Mouse (Mus musculus) liver, adult 2 months (tissue): ENCODE results near the gene Dyx1c1. TPM values are rescaled to one million over a fixed set of nuclear protein-coding genes. Genes with fewer than 3 reads are reported as not detected.

Source experiments
- DNase-seq: peaks from one replicate; pipeline ENCODE4 v3.0.0-alpha.2; 2011; ENCODE audit warnings: low read depth, low spot score; ENCODE audit errors: extremely low read depth
- H3K27ac ChIP-seq: fragments of 200-500 bp; replicated peaks from 2 replicates; pipeline ENCODE4 v1.5.1; 2012; ENCODE audit warnings: low read depth, mild to moderate bottlenecking, control low read depth, inconsistent platforms, low read length; ENCODE audit not compliant: insufficient read depth
- H3K27me3 ChIP-seq: fragments of 200-500 bp; 2 replicates; pipeline ENCODE4 v1.6.1; 2012; ENCODE audit warnings: mild to moderate bottlenecking, moderate library complexity, low read length, inconsistent platforms; ENCODE audit not compliant: control insufficient read depth, insufficient read depth
- H3K36me3 ChIP-seq: fragments of 200-500 bp; 2 replicates; pipeline ENCODE4 v1.6.1; 2012; ENCODE audit warnings: low read length, inconsistent platforms; ENCODE audit not compliant: control insufficient read depth, insufficient read depth
- H3K4me1 ChIP-seq: fragments of 200-500 bp; 2 replicates; pipeline ENCODE4 v1.6.1; 2011; ENCODE audit warnings: low read length; ENCODE audit not compliant: control insufficient read depth, insufficient read depth
- H3K4me3 ChIP-seq: fragments of 200-500 bp; 2 replicates; pipeline ENCODE4 v1.5.1; 2011; ENCODE audit warnings: low read depth, mild to moderate bottlenecking, control low read depth, low read length, moderate library complexity; ENCODE audit not compliant: insufficient read depth
- H3K79me2 ChIP-seq: fragments of 200-500 bp; 2 replicates; pipeline ENCODE4 v1.6.1; 2012; ENCODE audit warnings: inconsistent platforms, mild to moderate bottlenecking, low read length, moderate library complexity; ENCODE audit not compliant: control insufficient read depth, insufficient read depth
- H3K9ac ChIP-seq: fragments of 200-500 bp; 2 replicates; pipeline ENCODE4 v1.6.1; 2012; ENCODE audit warnings: low read depth, mild to moderate bottlenecking, control low read depth, inconsistent platforms, low read length
- CTCF ChIP-seq: fragments of 200-500 bp; IDR thresholded peaks from 2 replicates; pipeline ENCODE4 v1.5.1; 2011; ENCODE audit warnings: low read depth, low read length, control low read depth
- POLR2A ChIP-seq: fragments of 200-500 bp; IDR thresholded peaks from 2 replicates; pipeline ENCODE4 v1.6.1; 2011; ENCODE audit warnings: low read length, control low read depth; ENCODE audit not compliant: insufficient read depth; ENCODE audit errors: extremely low read depth
- WGBS: fragments of 180-500 bp; shearing (Covaris S2); methylation state at CpG from one replicate; pipeline ENCODE4 v1.1.7; 2018; 5-methylcytosine and 5-hydroxymethylcytosine counted together
- polyA plus RNA-seq: library from polyadenylated mRNA; depleted of rRNA; stranded (reverse); fragments of >200 nt; gene quantifications from 2 replicates; pipeline ENCODE4 v1.2.3, GENCODE M21; 2012
- total RNA-seq: library from RNA; depleted of rRNA; stranded (reverse); fragments of >200 nt; gene quantifications from 2 replicates; pipeline ENCODE4 v1.2.3, GENCODE M21; 2014

Dyx1c1 gene
- total and polyA plus RNA-seq, 2 experiments: 0.09 to 0.24 TPM

DNA sequence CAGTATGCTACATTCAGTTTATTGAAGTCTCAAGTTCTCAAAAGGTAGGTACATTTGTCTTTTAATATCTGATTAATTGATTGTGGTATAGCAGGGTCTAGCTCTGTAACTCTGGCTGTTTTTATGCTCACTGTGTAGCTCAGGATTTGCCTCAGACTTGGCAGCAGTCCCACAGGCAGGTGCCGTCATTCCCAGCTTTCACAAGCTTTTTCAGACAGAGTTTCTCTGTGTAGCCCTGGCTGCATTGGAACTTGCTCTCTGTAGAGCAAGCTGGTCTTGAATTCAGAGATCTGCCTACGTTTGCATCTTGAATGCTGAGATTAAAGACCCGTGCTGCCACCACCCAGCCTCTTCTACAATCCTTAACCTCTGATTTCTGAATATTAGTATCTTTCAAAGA lies 43.6 kb downstream of the Dyx1c1 start:
- Histone ChIP-seq H3K27ac (no peak overlapping the region), H3K27me3 (no peaks in the 10 kb centered on the region)

DNA sequence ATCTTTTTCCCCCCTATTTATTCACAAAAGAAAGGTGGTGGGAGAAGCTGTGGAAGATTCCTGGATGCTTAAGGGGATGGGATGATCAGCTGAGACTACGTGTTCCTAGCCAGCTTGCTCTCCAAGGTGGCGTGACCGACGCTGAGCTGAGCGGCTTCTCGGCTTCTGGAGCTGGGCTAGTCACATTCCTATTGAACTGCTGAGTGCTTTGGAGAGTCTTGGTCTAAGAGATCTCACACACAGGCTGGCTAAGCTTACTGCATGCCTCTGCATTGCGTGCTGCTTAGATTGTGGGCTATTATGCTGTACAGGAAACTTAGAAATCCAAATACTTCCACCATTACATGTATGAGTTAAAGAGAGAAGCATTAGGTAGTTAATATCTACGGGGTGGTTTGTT lies 45.5 kb downstream of the Dyx1c1 start:
- no peak for TF ChIP-seq POLR2A
- no peak for TF ChIP-seq CTCF
- no peak overlapping the region for H3K4me3 ChIP-seq
- H3K79me2 ChIP-seq: no peaks in the 10 kb centered on the region
- no peak for DNase-seq
- H3K36me3 ChIP-seq: peaks cover 43% of the 10 kb centered on the region
- peaks cover 4% of the 10 kb centered on the region; the same call in 1 of the 2 replicates for H3K4me1 ChIP-seq
- WGBS: 95% methylated on average over 8 of the region's 8 CpGs
- no peak overlapping the region for H3K27ac ChIP-seq
- H3K9ac ChIP-seq: no peak overlapping the region
- H3K27me3 ChIP-seq: no peaks in the 10 kb centered on the region

More for the DNA sequence above, 43.6 kb downstream of the Dyx1c1 start:
- peak; percentile 18 for DNase-seq
- WGBS: 36% methylated on average over 3 of the region's 3 CpGs
- Histone ChIP-seq H3K9ac (no peak overlapping the region), H3K4me3 (no peak overlapping the region), H3K36me3 (peaks cover 38% of the 10 kb centered on the region), H3K79me2 (no peaks in the 10 kb centered on the region), H3K4me1 (peaks cover 4% of the 10 kb centered on the region; the same call in 1 of the 2 replicates)
- no peak for TF ChIP-seq CTCF
- TF ChIP-seq POLR2A: no peak

DNA sequence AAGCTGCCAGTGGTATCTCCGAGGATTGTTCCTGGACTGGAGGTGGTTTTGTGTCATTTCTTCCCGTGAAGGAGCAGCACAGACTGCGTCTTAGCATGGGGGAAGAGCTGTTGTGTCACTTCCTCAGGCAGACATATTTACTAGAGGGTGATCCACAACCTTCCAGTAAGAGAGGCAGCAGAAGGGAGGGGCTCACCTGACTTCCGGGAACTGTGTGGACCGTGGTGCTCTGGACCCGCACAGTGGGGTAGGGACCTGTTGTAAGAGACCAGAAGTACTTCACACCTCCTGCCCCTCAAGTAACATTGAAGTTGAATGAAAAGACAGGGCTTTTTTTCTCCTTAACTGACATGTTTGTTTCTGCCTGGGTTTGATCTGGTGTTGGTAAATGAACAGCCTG lies 46.5 kb downstream of the Dyx1c1 start:
- Histone ChIP-seq H3K36me3 (peaks cover 47% of the 10 kb centered on the region), H3K79me2 (no peaks in the 10 kb centered on the region), H3K4me1 (peaks cover 4% of the 10 kb centered on the region; the same call in 1 of the 2 replicates), H3K27me3 (no peaks in the 10 kb centered on the region), H3K27ac (no peak overlapping the region), H3K4me3 (no peak overlapping the region), H3K9ac (no peak overlapping the region)
- DNase-seq: no peak
- 93% methylated on average over 6 of the region's 6 CpGs for WGBS
- TF ChIP-seq POLR2A: no peak
- no peak for TF ChIP-seq CTCF

DNA sequence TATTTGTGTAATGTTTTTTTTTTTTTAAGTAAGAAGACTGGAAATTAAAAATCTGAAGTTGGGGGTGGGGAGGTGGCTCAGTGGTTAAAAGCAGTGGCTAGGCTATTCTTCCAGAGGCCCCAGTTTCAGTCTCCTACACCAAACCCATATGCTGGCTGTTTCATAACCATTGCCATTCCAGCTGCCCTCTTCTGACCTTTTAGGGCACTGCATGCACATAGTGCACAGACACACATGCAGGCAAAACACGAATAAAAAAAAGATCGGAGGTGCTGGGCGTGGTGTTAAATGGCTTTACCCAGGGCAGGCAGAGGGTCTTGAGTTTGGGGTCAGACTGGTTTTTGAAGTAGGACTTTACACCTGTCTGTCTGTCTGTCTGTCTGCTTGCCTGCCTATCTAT lies 47.6 kb downstream of the Dyx1c1 start:
- H3K4me3 ChIP-seq: no peak overlapping the region
- peaks cover 51% of the 10 kb centered on the region for H3K36me3 ChIP-seq
- WGBS: 94% methylated on average over 3 of the region's 3 CpGs
- DNase-seq: no peak
- H3K27ac ChIP-seq: no peak overlapping the region
- peaks cover 4% of the 10 kb centered on the region; the same call in 1 of the 2 replicates for H3K4me1 ChIP-seq
- no peak for TF ChIP-seq CTCF
- TF ChIP-seq POLR2A: no peak
- no peaks in the 10 kb centered on the region for H3K79me2 ChIP-seq
- H3K27me3 ChIP-seq: no peaks in the 10 kb centered on the region
- no peak overlapping the region for H3K9ac ChIP-seq

DNA sequence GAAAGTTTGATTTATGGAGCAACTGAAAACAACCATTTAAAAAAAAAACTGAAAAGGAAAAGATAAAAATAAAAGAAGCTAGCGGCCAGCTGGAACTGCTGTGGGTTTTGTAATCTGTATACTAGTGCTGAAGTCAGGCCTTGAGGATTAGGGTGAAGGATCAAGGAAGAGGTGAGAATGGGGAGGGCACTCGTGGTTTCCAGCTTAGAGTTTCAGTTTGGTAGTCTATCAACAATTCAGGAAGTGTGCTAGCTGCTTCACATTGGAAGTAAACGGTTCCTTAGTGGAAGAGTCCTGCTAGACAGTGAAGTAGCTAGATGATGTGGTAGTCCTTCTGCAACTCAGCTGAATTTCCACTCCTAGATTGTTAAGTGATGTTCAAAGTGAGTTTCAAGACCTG lies 49.8 kb downstream of the Dyx1c1 start:
- DNase-seq: no peak
- no peak for TF ChIP-seq CTCF
- TF ChIP-seq POLR2A: no peak
- Histone ChIP-seq H3K4me1 (no peaks in the 10 kb centered on the region; the same call in 1 of the 2 replicates), H3K79me2 (no peaks in the 10 kb centered on the region), H3K36me3 (peaks cover 61% of the 10 kb centered on the region), H3K27me3 (no peaks in the 10 kb centered on the region), H3K27ac (no peak overlapping the region), H3K9ac (no peak overlapping the region), H3K4me3 (no peak overlapping the region)
- WGBS: 68% methylated on average over 3 of the region's 3 CpGs

DNA sequence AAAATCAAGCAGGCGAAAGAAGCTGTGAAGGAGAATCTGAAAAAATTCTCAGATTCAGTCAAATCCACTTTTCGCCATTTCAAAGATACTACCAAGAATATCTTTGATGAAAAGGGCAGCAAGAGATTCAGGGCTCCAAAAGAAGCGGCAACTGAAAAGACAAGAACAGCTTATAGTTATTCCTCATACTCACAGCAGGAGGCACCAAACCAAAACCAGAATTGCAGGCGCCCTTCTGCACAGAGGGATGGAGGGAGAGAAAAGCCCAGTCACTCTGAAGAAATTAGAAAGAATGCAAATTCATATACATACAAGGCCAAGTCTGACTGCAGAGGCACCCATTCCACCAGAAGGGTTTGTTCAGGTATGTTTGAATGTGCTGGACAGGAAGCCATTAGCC lies 54.0 kb downstream of the Dyx1c1 start:
- H3K4me3 ChIP-seq: no peak overlapping the region
- peaks cover 68% of the 10 kb centered on the region for H3K36me3 ChIP-seq
- no peaks in the 10 kb centered on the region for H3K27me3 ChIP-seq
- H3K9ac ChIP-seq: no peak overlapping the region
- H3K79me2 ChIP-seq: no peaks in the 10 kb centered on the region
- H3K27ac ChIP-seq: no peak overlapping the region
- WGBS: 96% methylated on average over 4 of the region's 4 CpGs
- TF ChIP-seq POLR2A: no peak
- TF ChIP-seq CTCF: no peak
- H3K4me1 ChIP-seq: no peaks in the 10 kb centered on the region; the same call in 1 of the 2 replicates
- no peak for DNase-seq
